Mouse (Mus musculus) stomach, postnatal 0 days (tissue): Measurements from ENCODE around the gene Pde10a.

Source experiments
- CTCF ChIP-seq: IDR thresholded peaks from 2 replicates; pipeline ENCODE4 v1.5.1; 2016; ENCODE audit warnings: antibody characterized with exemption, low read depth, mild to moderate bottlenecking, moderate library complexity
- EP300 ChIP-seq: optimal IDR thresholded peaks from 2 replicates; pipeline ENCODE3; 2016; ENCODE audit warnings: antibody characterized with exemption

GRCm38 (mm10) chr17:8581579-8581978 is 56.4 kb downstream of the Pde10a start:
- TF ChIP-seq EP300: no peak
- no peak for TF ChIP-seq CTCF
